Mouse (Mus musculus) liver, postnatal 0 days (tissue): ENCODE measurements around the gene P2ry14. TPM values are rescaled to one million over a fixed set of nuclear protein-coding genes. Genes with fewer than 3 reads are reported as not detected.

Experiments used
- ATAC-seq: fragments of 200-750 bp; cut with Nextera tagmentation; 2 replicates; pipeline ENCODE4 v1.8.0; 2017; ENCODE audit warnings: mild to moderate bottlenecking, moderate library complexity
- DNase-seq: peaks from one replicate; pipeline ENCODE4 v3.0.0-alpha.2; 2016
- H3K27ac ChIP-seq: fragments of 300-500 bp; sonication (generic); 2 replicates; pipeline ENCODE4 v1.5.1; 2014; ENCODE audit warnings: antibody characterized with exemption, moderate library complexity, mild to moderate bottlenecking, low read depth
- H3K27me3 ChIP-seq: fragments of 300-500 bp; sonication (generic); 2 replicates; pipeline ENCODE4 v1.6.1; 2014; ENCODE audit warnings: low read length, control low read depth, mixed read lengths; ENCODE audit not compliant: insufficient read depth
- H3K36me3 ChIP-seq: fragments of 300-500 bp; sonication (generic); replicated peaks from 2 replicates; pipeline ENCODE4 v1.6.1; 2014; ENCODE audit warnings: mild to moderate bottlenecking, control low read depth, low read length, moderate library complexity, mixed read lengths; ENCODE audit not compliant: insufficient read depth
- H3K4me1 ChIP-seq: fragments of 300-500 bp; sonication (generic); 2 replicates; pipeline ENCODE4 v1.6.1; 2014; ENCODE audit warnings: antibody characterized with exemption, mild to moderate bottlenecking, control low read depth; ENCODE audit not compliant: insufficient read depth
- H3K4me2 ChIP-seq: fragments of 300-500 bp; sonication (generic); 2 replicates; pipeline ENCODE4 v1.6.1; 2014; ENCODE audit warnings: low read depth, mild to moderate bottlenecking, low read length, moderate library complexity, mixed read lengths
- H3K4me3 ChIP-seq: fragments of 300-500 bp; sonication (generic); 2 replicates; pipeline ENCODE4 v1.5.1; 2014; ENCODE audit warnings: low read depth, low read length
- H3K9ac ChIP-seq: fragments of 300-500 bp; sonication (generic); replicated peaks from 2 replicates; pipeline ENCODE4 v1.6.1; 2014; ENCODE audit warnings: mild to moderate bottlenecking, moderate library complexity
- H3K9me3 ChIP-seq: fragments of 300-500 bp; sonication (generic); 2 replicates; pipeline ENCODE4 v1.6.1; 2016; ENCODE audit warnings: mild to moderate bottlenecking, control low read depth, low read length, mixed read lengths
- CTCF ChIP-seq: sonication (generic); IDR thresholded peaks from 2 replicates; pipeline ENCODE4 v1.5.1; 2016; ENCODE audit warnings: antibody characterized with exemption, low read depth
- EP300 ChIP-seq: IDR thresholded peaks from 2 replicates; pipeline ENCODE4 v1.6.1; 2016; ENCODE audit warnings: antibody characterized with exemption, low read depth, mild to moderate bottlenecking
- WGBS: fragments of 180-500 bp; shearing (Covaris S2); extraction: QIAGEN DNeasy Blood & Tissue Kit; methylation state at CpG from one replicate; pipeline ENCODE4 v1.1.7; 2014; ENCODE audit not compliant: insufficient replicate concordance; 5-methylcytosine and 5-hydroxymethylcytosine counted together
- polyA plus RNA-seq: library from polyadenylated mRNA; unstranded; fragments of >200 nt; fragmentation: Nextera tagmentation; extraction: Ambion mirVana; gene quantifications from 2 replicates; pipeline ENCODE4 v1.2.1, GENCODE M21; 2015

P2ry14 gene
- polyA plus RNA-seq, 1 experiment from 2014 or later: 9.4 TPM

DNA sequence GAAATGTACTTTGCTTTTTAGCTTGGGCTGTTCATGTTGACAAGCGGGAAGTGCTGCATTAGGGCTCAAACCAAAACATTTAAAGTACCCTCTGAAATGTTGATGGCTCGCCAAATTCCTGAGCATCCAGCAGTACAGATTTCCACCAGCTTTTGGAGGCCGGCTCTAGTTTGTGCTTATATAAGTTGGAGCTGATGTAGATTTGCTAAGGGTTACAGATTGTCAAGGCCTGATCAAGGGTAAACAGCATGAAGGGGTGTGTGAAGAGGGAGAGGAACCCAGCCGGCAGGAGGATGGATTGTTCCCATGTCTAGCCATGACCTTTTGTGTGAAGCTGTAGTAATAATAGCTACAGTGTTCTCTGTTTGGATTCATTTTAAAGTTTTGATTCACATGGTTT is 22.3 kb downstream of the P2ry14 start:
- Histone ChIP-seq H3K27me3 (no peaks in the 10 kb centered on the region), H3K9ac (no peak overlapping the region), H3K4me3 (no peak overlapping the region), H3K4me2 (0 out of 2 replicates have a peak overlapping the region, but pooled peaks have one; percentile 65), H3K4me1 (0 out of 2 replicates have a peak, but pooled peaks cover 4% of the 10 kb centered on the region), H3K36me3 (no peaks in the 10 kb centered on the region), H3K9me3 (no peaks in the 10 kb centered on the region), H3K27ac (peak overlapping the region; percentile 79)
- no peak for ATAC-seq
- 53% methylated on average over 4 of the region's 4 CpGs for WGBS
- DNase-seq: no peak
- TF ChIP-seq CTCF (no peak), EP300 (no peak)

DNA sequence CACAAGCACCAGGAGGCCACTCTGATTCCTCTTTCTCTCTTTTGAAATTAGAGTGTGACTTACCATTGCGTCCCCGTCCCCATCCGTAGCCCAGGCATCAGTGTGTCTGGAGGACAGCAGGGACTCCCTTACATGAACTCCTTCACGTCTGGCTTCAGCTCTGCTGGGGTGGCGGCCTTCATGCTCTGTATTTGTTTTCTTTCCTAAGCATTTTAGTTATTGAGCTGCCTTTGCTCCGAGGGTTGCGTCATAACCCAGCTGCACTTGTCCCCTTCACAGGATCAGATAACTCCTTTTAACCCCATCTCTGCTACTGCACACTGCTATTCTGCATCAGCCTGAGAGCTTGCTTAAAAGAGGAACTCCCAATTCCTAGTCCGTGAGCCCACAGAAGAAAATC is 23.0 kb downstream of the P2ry14 start:
- peak overlapping the region; percentile 43 for H3K4me3 ChIP-seq
- ATAC-seq: peak; percentile 83
- peak overlapping the region; percentile 65 for H3K4me2 ChIP-seq

DNA sequence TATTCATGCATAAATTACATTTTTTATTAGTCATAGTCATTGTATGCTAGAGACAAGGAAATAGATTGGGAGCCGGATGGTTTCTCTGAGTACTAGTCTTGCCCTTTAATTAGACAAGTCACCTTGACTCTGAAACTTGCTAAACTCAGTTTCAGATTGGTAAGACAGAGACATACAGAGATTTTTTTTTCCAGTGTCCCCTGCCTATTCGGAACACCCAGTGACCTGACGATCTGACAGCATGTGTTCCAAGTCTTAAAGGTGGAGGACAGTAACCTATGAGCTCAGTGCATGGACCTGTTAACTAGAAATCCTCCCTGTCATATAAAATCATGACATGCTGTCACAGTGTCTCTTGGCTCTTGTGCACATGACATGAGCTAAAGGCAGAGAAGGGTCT is 23.9 kb downstream of the P2ry14 start:
- ATAC-seq (no peak), DNase-seq (no peak)
- H3K4me2 ChIP-seq: peak overlapping the region; percentile 65
- H3K36me3 ChIP-seq: no peaks in the 10 kb centered on the region
- no peak overlapping the region for H3K9ac ChIP-seq
- H3K4me1 ChIP-seq: peaks cover 15% of the 10 kb centered on the region
- TF ChIP-seq EP300 (no peak), CTCF (no peak)
- no peaks in the 10 kb centered on the region for H3K27me3 ChIP-seq
- H3K4me3 ChIP-seq: peak overlapping the region; percentile 43
- no peaks in the 10 kb centered on the region for H3K9me3 ChIP-seq
- WGBS: 61% methylated on average over 3 of the region's 3 CpGs
- H3K27ac ChIP-seq: peak overlapping the region; percentile 40; the same call in 1 of the 2 replicates

More for the DNA sequence above, 23.0 kb downstream of the P2ry14 start:
- H3K9ac ChIP-seq: peak overlapping the region; percentile 56; the same call in 1 of the 2 replicates
- H3K4me1 ChIP-seq: peaks cover 9% of the 10 kb centered on the region
- H3K27me3 ChIP-seq: no peaks in the 10 kb centered on the region
- DNase-seq: peak; percentile 64
- H3K9me3 ChIP-seq: no peaks in the 10 kb centered on the region
- no peak for TF ChIP-seq EP300
- TF ChIP-seq CTCF: no peak
- peak overlapping the region; percentile 79 for H3K27ac ChIP-seq
- WGBS: 16% methylated on average over 8 of the region's 8 CpGs
- H3K36me3 ChIP-seq: no peaks in the 10 kb centered on the region

DNA sequence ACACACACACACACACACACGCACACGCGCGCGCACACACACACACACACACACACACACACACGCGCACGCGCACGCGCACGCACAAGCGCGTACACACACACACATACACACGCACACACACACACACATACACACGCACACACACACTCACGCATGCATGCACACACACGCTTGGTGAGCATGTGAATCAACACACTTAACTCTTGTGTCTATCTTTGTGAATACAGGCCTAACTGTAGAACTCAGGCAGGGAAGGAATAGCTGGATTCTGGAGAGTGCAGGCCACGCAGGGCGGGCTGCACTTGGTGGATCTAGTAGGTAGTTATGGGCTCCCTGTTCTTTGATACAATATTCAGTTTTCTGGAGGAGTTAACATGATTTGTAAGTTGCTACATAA is 24.7 kb downstream of the P2ry14 start:
- no peak overlapping the region for H3K4me3 ChIP-seq
- ATAC-seq (no peak), DNase-seq (no peak)
- no peaks in the 10 kb centered on the region for H3K9me3 ChIP-seq
- H3K27me3 ChIP-seq: no peaks in the 10 kb centered on the region
- H3K27ac ChIP-seq: no peak overlapping the region
- 83% methylated on average over 20 of the region's 20 CpGs for WGBS
- H3K9ac ChIP-seq: no peak overlapping the region
- peak overlapping the region; percentile 65 for H3K4me2 ChIP-seq
- TF ChIP-seq CTCF (no peak), EP300 (no peak)
- peaks cover 15% of the 10 kb centered on the region for H3K4me1 ChIP-seq
- no peaks in the 10 kb centered on the region for H3K36me3 ChIP-seq

DNA sequence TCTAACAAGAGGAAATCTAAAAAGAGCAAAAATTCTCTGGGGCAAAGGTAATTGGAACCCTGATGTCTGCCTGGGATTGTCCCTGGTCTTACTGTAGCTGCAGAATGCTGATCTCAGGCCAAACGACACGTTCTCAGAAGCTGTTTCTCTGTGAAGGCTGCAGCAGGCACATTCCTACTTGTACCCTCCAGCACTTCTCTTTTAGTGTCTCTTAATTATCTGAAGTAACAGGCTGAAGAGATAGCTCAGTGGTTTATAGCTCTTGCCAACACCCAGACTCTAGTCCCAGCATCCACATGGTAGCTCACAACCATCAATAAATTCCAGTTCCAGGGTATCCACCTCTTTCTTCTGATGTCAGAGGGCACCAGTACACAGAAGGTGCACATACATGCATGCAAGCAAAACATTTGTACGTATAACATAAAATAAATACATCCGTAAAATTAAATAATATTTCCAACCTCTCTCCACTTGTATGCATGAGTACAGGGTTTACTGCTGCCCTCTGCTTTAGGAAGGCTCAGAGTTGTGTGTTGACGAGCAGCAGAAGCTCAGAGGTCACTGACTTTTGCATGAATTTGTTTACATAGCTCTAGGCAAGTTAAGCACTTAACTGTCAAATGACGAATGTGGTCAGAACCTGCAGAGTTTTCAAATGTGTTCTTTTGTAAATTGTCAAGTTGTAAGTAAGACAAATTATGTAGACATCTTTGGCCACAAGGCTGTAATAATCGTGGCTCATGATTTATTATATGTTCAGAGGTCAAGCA is 27.4 kb downstream of the P2ry14 start:
- H3K9ac ChIP-seq: no peak overlapping the region
- H3K4me2 ChIP-seq: no peak overlapping the region
- no peak for DNase-seq
- no peak overlapping the region for H3K4me3 ChIP-seq
- H3K27me3 ChIP-seq: no peaks in the 10 kb centered on the region
- H3K4me1 ChIP-seq: peaks cover 13% of the 10 kb centered on the region
- ATAC-seq: peak; percentile 59; the same call in 1 of the 2 replicates
- 33% methylated on average over 7 of the region's 7 CpGs for WGBS
- H3K9me3 ChIP-seq: no peaks in the 10 kb centered on the region
- 0 out of 2 replicates have a peak overlapping the region, but pooled peaks have one; percentile 34 for H3K27ac ChIP-seq
- TF ChIP-seq EP300: no peak
- TF ChIP-seq CTCF: no peak
- no peaks in the 10 kb centered on the region for H3K36me3 ChIP-seq

DNA sequence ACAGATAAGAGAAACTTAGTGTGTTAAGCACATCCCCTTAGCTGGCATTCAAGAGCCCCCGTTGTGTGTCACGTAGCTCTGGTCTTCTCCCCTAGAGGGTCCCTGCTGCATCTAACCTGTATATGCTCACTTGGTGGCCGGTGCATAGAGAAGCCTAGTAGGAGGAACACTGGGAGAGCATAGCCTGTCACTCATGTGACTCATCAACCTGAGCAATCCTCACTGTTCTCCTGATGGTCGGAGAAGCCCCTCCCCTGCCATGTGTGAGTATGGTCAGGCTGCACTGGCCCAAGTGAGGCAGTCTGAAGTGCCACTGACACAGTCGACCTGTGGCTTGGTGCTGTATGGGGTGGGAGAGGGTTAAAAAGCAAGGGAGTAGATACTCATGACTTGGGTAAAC is 28.4 kb downstream of the P2ry14 start:
- 0 out of 2 replicates have a peak overlapping the region, but pooled peaks have one; percentile 5 for H3K9ac ChIP-seq
- H3K4me2 ChIP-seq: no peak overlapping the region
- no peaks in the 10 kb centered on the region for H3K9me3 ChIP-seq
- ATAC-seq (no peak), DNase-seq (no peak)
- TF ChIP-seq CTCF: no peak
- no peak for TF ChIP-seq EP300
- no peak overlapping the region for H3K27ac ChIP-seq
- H3K27me3 ChIP-seq: no peaks in the 10 kb centered on the region
- no peak overlapping the region for H3K4me3 ChIP-seq
- H3K4me1 ChIP-seq: peaks cover 13% of the 10 kb centered on the region
- no peaks in the 10 kb centered on the region for H3K36me3 ChIP-seq
- 55% methylated on average over 5 of the region's 5 CpGs for WGBS
